Mouse (Mus musculus) left cerebral cortex, postnatal 4 days (tissue): ENCODE results near the gene Gm8020. TPM values are rescaled to one million over a fixed set of nuclear protein-coding genes. Genes with fewer than 3 reads are reported as not detected.
"Not testable (repeated sequence)": the region's sequence is repeated elsewhere in the genome, so short reads cannot be mapped to it uniquely, and the experiment has no call there.

Experiments
- DNase-seq: peaks from one replicate; pipeline ENCODE4 v3.0.0-alpha.2; 2022
- intact Hi-C: fragments of 180-260 bp; cut with DNase I; formaldehyde crosslinking; loops from one replicate; pipeline ENCODE4 v1.15.1; 2025
- total RNA-seq, 2 experiments: library from RNA; stranded (reverse); gene quantifications; 2 replicates each; pipeline ENCODE4 v1.2.3; 2021

Gm8020 gene
- not detected for total RNA-seq

DNA sequence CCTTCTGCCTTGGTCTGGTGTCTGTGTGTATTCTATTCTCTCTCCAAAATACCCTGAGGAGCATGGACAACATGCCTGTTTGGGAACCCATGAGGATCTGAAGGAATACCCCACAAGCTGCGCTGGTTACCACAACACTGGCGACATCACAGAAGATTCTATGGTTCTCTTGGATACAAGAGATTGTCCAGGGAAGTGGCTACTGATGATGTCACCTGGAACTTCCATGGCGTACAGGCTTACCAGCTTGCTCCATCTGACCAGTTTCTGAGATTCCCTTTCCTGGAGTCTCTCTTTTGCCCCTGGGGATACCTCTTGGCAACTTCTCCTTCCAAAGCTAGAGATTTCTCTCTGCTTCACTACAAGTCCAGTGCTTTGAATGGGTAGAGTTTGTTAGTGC lies at the start of gene Gm8020:
TSS of gene Gm8020 (minus strand) at position 101 of the 400 bp plus-strand sequence.
- intact Hi-C loops, DNase-seq: not testable (repeated sequence)

DNA sequence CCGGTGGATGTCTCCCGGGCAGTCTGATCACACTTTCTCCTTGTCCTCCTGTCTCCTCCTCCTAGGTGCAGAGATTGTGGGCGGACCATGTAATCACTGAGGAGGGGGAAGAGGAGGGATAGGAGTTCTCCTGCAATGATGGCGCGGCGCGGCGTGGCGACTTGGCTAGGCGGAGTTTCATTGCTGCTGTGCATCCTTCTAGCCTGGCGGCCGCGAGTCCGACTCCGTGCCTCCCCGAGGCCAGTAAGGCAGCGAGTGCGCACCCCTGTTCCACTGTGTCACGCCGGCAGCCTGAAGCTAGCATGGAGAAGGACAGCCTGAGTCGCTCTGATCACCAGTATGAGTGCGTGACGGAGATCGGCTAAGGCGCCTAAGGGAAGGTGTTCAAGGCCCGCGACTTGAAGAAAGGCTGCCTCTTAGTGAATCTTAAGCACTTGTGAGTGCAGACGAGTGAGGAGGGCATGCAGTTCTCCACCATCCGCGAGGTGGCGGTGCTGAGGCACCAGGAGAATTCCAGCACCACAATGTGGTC lies 41.1 kb upstream of the Gm8020 start:
- intact Hi-C loops = not testable (repeated sequence)
- peak; percentile 14 for DNase-seq

DNA sequence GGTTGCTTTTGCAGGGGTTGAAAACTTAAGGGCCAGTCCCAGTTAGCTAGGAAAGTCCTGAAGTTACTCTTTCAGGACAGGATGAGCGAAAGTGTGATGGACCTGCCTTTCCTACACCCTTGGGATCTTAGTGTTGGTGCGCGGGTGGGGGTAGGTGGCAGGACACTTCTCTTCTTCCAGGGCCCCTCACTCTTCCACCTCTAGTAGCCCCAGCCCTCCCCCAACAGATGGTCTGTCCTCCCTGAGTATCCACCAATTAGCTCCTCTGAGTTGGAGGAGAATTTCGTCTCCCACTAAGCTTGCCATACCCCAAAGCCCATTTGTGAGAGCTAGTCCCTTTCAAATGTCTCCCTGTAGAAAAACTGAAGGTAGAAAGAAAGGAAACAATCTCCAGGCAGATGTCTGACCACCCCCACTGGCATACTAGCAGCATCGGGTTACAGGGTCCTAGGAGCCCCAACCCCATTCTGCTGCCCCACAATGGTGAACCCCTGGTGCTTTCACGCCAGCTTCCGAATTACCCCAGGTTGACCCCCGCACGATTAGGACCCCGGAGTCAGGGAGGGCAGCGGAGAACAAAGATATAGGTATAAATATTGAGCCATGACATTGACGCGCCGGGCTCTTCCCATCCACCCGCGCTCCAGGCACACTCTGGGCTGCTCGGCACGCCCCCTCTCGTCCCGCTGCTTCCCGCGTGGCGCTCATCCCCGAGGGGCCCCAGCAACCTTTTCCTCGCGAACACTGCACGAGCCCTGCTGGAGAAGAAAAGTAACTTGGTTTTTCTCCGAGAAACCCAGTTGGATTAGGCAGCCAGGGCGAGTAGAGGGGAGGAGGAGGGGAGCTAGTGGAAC lies 40.4 kb upstream of the Gm8020 start:
- DNase-seq, intact Hi-C loops: not testable (repeated sequence)

DNA sequence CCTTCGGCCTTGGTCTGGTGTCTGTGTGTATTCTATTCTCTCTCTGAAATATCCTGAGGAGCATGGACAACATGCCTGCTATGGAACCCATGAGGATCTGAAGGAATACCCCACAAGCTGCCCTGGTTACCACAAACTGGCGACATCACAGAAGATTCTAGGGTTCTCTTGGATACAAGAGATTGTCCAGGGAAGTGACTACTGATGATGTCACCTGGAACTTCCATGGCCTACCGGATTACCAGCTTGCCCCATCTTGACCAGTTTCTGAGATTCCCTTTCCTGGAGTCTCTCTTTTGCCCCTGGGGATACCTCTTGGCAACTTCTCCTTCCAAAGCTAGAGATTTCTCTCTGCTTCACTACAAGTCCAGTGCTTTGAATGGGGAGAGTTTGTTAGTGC lies 22.0 kb upstream of the Gm8020 start, which contains the start of gene Gm8024:
TSS of gene Gm8024 (minus strand) at position 101 of the 400 bp plus-strand sequence.
- DNase-seq, intact Hi-C loops: not testable (repeated sequence)

DNA sequence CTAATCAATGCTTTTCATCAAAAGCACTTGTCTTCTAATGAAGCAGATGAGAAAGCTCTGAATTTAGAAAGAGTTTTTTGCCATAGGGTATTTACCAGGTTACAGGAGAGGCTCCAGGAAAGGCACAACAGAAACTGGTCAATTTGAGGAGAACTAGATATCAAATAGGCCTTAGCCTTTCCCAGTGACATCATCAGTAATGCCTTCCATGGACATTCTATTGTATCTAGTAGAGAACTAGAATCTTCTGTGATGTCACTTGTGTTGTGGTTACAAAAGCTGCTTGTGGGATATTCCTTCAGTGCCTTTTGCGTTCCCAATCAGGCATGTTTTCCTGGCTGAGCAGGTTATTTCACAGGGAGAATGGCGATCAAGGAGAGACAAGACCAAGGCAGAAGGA lies 38.6 kb downstream of the Gm8020 start, which contains the start of gene Gm8011:
TSS of gene Gm8011 (plus strand) at position 301 of the 400 bp plus-strand sequence.
- DNase-seq, intact Hi-C loops: not testable (repeated sequence)

Other genes with a start within 250 kb of the Gm8020 start
- gene Gm17026, start 242.3 kb downstream of the Gm8020 start, total RNA-seq = not detected
- gene Gm9611, start 205.0 kb downstream of the Gm8020 start, total RNA-seq = not detected
- not detected for gene Gm7995, start 192.1 kb downstream of the Gm8020 start, total RNA-seq
- not detected for gene Gm8005, start 62.7 kb downstream of the Gm8020 start, total RNA-seq
- gene Gm8011, start 38.5 kb downstream of the Gm8020 start, total RNA-seq = not detected
- not detected for gene Gm8024, start 21.9 kb upstream of the Gm8020 start, total RNA-seq
- gene Gm17124, start 97.5 kb upstream of the Gm8020 start, total RNA-seq = not detected
- gene Gm3633, start 139.6 kb upstream of the Gm8020 start, total RNA-seq = not detected
- gene Gm10378, start 153.6 kb upstream of the Gm8020 start, total RNA-seq = not detected